Mouse (Mus musculus): ENCODE measurements at regions not wholly inside any gene's neighbourhood (a gene's known extent, or its start where the extent isn't known, plus 50 kb on each side); places are given as distances from the start of the nearest gene placed in this dataset.

DNA sequence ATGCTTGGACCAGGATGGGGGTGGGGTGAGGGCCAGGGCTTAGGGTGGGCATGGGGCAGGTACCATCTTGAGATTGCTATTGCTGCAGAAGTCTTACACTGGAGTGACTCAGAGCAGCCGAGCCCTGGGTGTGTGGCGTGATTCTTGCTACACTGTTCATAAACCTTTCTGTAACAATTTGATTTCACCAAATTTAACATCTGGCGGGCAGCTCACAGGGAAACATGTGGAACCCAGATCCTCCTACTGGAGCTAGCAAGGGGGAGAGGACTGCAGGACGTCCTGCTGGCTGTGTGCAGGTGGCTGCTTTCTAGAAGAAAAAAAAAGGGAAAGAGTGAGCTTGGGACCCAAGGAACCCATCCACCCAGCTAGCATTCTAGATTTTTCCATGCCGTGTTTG lies 719.7 kb downstream of the Vrk1 start:
- DNase-seq (ENCODE audit: low spot score) = no peak

DNA sequence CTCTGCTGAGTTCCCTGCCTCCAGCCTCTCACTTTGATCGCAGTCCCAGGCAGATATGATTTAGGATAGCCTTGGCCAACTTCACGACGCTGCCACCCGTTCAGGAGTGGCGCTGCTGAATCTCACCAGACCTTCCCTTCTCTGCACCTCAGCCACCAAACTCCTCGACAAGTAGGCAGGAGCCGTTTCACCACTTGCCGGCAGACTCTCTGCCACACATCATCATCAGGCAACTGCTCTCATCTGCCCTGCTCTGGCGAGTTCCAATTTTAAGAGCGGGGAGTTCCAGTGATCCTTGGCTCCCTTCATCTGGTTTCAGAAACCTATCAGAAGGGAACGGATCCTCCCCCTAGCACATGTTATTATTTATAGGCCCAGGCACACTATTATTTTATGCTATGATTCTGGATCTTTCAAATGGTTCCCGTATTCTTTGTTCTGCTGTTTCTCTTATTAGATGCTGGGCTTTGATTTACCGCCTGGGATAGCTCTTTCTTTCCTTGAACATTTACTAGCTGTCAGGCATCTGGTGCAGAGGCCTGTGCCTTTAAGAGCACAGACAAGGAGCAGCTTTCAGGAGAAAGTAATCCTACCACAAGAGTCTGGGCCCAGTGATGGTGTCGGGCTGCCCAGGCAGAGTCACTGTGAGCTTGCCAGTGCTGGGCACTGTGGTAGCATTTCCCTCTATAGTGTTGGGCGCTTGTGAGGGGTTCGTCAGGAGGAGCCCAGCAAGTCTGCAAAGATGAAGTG lies 722.3 kb downstream of the Vrk1 start:
- no peak for DNase-seq (ENCODE audit: low spot score)

DNA sequence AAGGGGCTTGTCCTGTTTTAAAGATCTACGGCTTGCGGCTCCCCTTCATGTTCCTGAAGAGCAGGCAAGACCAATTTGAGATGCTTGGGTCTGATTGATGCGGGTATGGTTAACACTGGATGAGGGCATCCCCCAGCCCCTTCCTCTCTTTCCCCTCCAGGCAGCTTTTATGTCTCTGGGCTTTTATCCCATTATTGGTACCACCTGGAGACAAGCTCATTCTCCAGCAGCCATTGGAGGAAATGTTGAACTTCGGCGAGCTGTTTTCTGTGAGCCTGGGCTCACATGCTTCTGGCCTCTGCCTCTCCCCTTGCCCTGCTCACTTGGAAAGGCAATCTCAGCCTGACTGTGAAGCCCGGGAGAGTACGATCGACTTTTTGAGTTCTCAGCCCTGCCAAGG lies 738.7 kb downstream of the Vrk1 start:
- DNase-seq (ENCODE audit: low spot score) = no peak

DNA sequence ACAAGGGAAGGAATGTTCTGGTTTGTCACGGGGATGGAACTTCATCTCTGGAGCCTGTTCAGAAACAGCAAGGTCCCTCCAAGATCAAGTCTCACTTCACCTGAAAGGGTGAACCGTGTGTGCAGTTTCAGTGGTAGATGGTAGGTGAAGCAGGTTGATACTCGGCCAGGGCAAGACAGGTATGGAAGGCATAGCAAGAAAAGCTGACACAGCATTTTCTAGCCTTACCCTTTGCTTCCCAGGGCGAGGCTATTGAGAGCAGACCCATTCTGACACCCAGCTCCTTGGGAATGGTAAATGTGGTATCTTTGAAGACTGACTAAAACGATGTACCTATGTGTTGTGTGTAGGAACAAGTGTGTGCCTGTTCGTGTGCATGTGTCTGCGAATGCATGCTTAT lies 724.9 kb upstream of the 3110018I06Rik start:
- no peak for DNase-seq (ENCODE audit: low spot score)

DNA sequence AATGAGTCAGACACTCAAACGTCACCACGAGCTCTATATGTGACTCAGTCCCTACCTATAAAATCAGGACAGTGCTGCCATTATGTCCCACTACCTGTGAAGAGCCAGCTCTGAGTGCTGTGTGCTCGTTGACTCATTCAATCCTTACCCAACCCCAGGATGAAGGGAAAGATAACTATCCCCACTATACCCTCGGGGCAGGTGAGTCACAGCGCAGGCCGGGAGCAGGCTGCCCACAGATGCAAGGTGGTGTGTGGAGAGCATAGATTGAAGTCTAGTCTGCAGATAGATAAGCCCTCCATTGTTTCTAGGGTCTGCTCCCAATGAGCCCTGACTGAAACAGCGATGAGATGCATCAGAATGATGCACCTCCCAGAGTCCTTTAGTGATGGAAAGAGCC lies 723.9 kb upstream of the 3110018I06Rik start:
- DNase-seq (ENCODE audit: low spot score) = no peak

DNA sequence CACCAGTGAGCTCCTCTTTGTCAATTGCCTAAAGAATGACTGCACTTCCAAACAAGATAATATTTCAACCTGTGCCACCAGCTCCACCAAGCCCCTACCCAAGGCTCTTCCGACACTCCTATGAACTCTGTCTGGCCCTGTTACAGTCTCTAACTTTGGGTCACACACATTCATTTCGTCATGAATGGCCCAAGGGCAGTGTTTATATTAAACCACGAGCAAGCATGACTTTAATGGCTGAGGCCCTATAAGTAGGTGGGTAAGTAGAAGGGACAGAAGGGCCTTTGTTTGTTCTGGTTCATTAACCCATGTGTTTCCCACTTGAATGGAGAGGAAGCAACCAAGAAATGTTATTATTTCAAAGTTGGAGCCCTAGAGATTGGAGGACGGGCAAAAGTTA lies 714.9 kb upstream of the 3110018I06Rik start:
- no peak for DNase-seq (ENCODE audit: low spot score)

DNA sequence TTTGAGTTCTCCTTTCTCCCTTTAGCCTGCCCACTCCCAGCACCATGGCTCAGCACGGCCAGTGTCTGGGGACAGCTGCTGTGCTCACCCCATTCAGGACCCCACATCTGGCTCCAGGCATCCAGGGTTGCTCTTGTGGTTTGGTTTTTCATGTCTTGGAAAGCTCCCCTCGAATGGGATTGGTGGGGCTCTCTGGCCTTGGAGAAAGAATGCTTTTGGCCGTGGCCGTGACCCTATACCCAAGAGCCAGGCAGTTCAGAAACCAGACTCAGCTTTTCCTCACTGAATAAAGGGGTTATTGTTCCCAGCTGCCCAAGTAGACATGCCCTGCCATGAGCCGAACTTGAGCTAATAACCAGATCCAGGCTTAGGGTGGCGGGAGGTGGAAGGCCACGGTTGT lies 691.8 kb upstream of the 3110018I06Rik start:
- DNase-seq (ENCODE audit: low spot score) = no peak

DNA sequence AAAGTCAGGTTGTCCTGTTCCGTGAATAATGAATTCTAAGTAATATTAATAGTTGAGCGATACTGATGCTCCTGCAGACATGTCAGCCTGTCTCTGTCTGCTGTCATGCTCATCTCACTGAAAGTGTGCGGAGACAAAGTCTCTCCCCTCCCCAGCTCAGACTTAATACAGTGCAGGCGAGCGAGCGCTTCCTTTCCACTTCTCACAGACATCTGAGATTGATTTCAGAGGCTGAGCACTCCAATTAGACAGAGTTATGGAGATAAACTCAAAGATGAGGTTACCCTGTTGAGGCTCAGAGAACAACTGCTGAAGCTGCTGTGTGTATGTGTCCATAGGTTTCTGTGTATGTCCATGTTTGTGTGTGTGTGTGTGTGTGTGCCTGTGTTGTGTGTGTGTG lies 668.7 kb upstream of the 3110018I06Rik start:
- DNase-seq (ENCODE audit: low spot score) = no peak

DNA sequence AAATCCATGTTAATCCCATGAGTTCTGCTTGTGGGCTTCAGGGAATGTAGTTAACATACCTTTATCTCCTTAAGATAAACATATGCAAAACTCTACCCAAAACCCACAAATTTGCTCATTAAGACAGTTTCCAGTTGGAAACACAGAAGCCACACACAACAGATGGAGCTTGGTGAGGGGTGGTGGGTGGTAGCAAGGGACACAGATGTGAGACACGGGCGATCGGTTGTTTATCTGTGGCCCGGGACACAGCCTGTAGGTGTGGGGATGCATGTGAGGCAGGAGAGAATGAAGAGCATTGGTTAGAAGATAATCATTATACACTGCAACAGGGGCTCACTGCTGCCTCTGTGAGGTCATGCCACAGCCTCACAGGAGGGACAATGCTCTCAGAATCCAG lies 666.1 kb upstream of the 3110018I06Rik start:
- DNase-seq (ENCODE audit: low spot score) = no peak

DNA sequence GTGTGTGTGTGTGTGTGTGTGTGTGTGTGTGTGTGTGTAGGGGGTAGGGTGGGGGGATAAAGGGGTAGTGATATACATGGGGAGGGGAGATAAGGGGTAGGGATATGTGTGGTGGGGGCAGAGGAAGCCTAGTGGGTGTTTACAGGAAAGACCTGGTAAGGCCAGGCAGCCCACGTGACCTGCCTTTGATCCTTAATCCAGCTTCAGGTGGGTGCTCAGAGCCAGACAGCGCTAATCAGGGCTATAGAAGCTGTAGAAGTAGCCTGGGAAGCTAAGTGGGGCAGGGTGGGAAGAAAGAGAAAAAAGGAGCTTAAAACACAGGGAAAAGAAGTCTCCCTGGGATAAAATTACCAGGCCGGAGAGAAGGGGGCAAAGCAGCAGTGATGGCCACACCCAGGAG lies 659.9 kb upstream of the 3110018I06Rik start:
- no peak for DNase-seq (ENCODE audit: low spot score)

DNA sequence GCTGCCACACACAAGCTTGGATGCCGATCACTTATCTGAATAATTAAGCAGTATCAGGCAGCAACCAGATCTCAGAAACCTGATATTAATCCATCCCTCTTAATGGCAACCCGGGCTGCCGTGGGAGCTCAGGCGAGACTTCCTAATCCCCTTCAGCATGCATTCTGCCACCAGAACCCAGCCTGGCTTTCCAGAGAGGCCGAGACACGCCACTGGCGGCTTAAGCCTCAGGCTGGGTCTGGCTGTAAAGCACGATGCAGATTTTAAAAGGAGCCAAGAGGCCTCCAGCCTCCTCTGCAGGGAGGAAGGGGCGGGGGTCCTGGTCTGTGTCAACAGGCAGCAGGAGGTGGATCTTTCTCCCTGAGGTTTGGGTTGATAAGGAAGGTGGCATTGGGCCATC lies 659.1 kb upstream of the 3110018I06Rik start:
- DNase-seq (ENCODE audit: low spot score) = no peak

DNA sequence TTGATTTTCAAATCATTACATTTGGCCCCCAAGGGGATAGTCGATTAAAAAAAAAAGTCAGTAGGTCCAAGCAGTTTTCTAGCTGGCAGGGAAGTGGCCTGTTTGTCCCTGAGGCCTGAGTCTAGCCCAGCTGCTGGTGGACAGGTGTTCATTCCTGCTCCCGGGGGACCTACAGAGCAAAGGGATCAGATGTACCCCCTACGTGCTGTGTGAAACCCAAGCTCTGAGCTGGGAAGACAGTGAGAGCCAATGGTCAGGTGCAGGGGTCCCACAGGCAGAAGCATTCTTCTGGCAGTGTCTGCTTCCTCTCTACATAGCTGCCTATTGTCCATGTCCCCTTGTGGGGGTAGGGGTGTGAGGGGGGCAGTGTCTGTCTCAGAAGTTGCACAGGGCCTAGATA lies 653.2 kb upstream of the 3110018I06Rik start:
- DNase-seq (ENCODE audit: low spot score) = no peak

DNA sequence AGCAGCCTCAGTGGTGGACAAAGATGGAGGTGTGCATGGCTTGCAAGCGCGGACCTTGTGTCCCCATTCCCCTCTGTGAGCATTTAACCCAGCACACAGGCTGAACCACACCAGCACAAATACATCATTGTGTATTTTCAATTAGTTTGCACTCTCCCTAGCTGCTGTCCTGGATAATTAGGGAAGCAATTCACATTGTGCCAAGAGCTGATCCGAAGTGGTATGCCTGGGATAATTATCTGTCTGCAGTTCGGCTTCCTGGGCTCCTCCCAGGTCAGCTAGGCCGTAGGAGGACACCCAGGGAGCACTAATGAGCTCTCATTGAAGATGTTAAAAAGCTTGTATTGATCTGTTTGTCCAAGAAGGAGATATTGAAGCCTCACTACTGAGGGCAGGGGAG lies 648.8 kb upstream of the 3110018I06Rik start:
- DNase-seq (ENCODE audit: low spot score) = no peak

DNA sequence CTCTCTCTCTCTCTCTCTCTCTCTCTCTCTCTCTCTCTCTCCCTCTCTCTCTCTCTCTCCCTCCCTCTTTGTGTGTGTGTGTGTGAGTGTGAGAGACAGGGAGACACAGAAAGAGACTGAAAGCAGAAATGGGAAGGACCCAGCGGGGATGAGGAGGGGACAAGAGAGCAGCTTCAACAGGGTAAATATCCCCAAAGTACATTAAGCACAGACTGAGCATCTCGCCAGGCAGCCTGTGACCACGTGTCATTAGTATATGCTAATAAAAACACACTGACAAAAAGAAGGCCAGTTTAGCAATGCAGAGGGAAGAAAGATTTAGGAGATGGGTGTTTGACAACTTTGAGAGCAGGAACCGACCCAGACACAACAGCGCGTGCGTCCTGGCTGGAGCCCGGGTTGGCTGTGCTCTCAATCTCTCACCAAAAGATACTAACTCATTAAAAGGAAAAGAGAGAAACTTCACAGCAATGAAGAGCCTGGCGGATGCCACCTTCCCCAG lies 648.2 kb upstream of the 3110018I06Rik start:
- DNase-seq (ENCODE audit: low spot score) = no peak

DNA sequence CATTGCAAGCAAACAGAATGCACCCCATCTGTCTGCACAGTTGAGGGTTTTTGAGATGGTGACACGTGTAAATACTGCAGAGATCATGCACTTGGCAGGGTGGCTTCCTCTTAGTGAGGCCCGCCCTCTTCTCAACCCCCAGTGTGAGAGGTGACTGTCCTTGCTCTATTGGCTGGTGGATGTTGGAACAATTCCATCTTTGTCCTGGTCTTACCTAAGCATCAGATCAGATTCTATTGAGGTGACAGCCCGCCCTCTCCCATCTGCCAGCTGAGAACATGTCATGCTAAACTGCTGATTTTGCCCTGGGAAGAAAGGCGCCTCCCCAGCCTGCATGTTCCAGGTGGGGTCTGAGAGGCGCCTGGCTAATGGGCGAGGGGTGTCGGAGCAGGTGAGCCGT lies 646.4 kb upstream of the 3110018I06Rik start:
- no peak for DNase-seq (ENCODE audit: low spot score)

DNA sequence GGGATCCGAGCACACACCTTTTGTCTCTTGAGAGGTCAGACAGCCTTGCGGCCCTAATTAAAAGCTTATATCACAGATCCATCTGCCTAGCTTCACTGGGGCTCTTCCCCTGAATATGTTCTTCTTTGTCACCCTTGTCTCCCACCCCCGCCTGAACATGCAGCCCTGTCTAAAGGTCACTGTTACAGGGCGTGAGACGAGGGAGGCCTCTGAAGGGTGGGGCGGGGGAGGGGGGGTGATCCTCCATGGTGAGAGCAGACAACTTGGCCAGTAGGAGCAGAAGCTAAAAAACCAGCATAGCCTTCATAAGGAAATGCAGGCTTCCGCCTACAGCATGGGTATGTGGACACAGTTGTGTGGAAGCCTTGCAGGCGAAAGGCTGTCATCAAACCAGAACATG lies 646.0 kb upstream of the 3110018I06Rik start:
- no peak for DNase-seq (ENCODE audit: low spot score)

DNA sequence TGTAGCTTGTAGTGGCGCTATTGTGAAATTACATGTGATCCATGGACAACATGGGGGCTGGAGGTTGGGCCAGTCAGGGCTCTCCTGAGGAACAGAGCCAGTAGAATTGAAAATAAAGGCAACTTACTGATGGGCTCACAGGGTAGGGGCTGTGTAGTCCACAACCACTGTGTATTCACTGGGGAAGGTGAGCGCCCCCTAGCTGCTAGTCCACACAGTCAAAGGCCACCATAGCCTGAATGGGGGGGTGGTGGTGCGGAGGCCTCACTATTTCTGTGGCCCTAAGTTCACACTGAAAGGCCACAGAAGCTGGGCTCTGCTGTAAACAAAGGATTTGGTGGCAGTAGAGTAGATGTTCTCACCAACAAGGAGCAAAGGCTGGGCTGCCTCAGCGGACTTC lies 636.8 kb upstream of the 3110018I06Rik start:
- no peak for DNase-seq (ENCODE audit: low spot score)

DNA sequence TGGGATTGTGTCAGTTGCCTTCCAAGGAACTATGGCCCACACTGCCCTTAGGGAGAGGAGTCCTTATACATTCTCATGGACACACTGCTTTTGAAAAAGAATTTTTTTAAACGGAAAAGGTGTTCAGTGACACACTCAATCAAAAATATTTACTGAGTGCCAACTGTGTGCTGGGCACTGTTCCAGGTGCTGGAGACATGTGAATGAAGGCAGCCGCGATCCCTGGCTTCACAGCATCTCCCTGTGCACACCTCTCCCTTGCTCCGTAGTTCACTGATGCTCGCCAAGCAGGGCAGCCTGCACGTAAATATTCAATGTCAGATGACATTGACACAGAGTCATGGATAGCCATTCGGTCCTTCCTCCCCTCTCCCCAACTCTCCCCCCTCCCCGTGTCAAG lies 635.7 kb upstream of the 3110018I06Rik start:
- no peak for DNase-seq (ENCODE audit: low spot score)

DNA sequence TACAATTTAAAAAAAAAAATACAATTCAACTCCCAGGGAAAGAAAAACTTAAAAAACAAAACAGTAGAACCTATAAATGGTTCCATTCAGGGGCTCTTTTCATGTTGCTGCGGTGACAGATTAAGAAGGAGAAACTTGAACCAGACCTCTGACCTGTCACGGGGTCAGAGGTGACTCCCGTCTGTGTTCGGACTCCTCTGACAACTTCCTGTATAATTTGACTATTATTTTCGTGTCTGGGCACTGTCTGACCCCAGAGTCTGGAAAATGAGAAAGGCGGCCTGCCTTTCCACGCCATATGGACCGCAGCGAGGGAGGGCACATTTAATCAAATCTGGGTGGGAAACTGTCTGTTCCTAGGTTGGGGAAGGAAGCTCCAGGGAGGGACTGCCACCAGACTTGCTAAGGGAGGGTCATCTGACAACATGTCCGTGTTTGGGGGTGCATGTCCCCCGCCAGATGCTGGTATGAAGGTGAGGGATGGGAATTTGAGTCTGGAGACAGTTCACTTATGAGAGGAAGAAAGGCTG lies 634.7 kb upstream of the 3110018I06Rik start:
- no peak for DNase-seq (ENCODE audit: low spot score)

DNA sequence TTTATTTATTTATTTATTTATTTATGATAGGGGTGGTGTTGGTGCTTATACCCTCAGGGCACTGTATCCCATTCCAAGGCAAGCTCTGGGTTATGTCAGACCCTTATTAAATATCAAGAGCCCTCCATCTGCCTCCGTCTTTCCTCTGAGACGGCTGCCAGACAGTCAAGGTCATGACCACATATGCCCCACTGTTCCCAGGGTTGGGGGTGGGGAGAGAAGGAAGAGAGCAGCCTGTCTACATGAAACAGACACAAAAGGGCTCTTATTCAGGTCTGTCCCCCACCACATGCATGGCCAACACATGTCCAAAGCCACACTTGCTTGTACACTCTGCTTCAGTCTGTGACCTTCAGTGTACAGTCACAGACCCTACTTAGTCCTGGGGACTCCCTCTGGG lies 632.9 kb upstream of the 3110018I06Rik start:
- no peak for DNase-seq (ENCODE audit: low spot score)

DNA sequence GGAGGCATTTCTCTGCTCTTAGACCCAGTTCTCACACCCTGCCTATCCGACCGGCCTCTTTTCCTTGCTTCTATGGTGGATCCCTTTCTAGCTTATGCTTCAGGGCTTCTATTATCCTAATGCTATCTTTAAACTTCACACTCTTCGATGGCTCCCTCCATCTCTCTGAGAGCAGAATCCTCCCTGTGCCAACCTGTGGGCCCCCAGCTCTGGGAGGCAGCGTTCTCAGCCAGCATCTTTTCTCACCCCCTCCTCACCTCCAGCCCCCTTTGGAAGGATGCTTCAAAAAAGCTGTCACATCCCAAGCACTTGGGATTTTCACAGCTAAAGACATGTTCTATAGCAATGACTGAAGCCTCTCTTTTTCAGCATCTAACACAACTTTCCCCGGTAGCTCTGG lies 626.8 kb upstream of the 3110018I06Rik start:
- DNase-seq (ENCODE audit: low spot score) = no peak

DNA sequence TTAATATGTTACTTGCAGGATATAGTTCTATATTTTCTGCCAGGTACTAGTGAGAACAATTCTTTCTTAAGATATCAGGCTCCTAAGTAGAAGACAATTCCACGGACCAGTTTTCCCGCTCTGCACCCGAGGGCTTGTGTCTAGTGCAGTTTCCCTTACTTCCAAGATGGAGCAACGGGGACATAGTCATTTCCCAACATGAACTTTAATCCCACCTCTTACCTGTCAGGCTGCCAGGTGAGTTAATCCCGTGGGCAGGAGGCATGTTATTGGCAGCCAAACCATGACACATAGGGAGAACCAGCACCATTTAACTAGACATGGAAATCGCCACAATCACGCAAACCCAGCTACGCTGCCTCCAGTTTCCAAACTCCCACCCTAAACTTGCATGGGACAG lies 624.4 kb upstream of the 3110018I06Rik start:
- DNase-seq (ENCODE audit: low spot score) = no peak

DNA sequence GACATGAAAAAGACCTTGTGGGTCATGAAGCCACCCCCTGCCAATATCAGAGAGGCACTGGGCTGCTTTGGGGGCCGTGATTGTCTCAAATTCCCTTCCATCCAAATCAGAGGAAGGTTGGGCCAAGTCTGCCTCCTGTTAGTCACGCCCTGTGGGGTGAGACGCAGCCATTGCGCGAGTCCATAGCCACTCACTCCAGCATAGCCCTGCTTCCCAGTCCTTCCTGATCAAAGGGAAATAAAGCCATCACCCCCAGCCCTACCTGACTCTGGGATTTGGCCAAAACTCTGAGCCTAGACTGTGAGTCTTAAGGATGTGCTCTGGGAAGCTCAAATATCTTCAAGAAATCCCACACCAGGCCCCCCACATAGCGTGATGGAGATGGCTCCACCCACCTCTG lies 620.4 kb upstream of the 3110018I06Rik start:
- DNase-seq (ENCODE audit: low spot score) = no peak

DNA sequence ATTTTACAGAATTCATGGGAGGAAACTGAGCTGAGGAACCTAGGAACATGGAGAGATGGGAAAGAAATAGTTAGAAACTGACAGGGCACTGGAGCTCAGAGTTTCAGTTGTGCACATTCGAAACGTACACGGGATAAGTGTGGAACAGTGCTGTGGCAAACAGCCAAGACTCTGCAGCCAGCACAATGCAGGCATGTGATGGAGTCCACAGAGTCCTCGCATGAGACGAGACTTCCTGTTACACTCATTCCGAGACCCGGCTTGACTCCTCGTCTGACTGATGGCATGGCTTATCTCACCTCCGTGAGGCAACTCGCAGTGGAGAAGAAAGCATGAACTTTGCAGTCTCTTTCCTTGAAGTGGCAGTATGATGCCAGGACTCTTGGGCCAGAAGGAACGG lies 617.0 kb upstream of the 3110018I06Rik start:
- DNase-seq (ENCODE audit: low spot score) = no peak
